Mouse (Mus musculus) cerebellum, adult 9-11 months (tissue): ENCODE results near the gene Krtap24-1.

Experiments used
- DNase-seq: peaks from one replicate; pipeline ENCODE4 v3.0.0; 2022

Gene Krtap24-1

DNA sequence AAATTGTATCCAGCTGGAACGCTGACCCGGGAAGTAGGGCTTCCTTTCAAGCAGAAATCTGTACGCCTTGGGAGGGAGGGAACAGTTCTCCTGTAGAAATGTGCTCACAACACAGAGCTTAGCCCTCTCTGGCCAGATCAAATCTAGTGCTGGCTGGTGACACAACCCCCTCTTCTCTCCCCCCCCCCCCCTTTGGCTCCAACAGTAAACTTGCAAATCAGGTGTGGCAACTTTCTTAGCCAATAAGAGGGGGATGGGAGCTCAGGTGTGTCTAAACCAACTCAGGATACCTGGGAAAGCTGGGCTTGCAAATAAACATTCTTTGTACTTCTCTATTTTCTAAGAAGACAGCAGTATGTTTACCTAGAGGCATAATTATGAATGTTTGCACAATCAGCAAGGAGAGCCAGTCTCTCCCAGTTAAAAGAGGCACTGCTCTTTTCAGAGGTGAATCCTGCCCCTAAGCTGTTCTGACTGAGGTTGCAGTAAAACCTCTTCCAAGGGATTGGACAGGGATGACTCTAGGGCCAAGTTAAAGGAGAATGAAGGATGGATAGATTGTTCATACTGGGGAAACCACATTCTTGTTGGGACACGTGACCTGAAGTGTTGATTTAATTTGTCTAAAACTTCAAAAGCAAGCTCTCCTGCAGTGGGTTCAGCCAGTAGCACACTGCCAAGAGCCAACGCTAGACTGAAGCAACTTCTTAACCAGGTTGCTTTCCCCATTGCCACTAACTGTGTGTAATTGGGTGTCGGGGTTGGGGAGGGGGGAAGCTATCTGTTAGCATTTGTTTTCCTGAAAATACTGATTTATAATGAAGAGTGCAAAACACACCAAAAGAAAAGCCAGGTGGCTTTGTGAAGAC, 48.8 kb downstream of the Krtap24-1 start, which contains the start of gene Cldn8:
Gene Cldn8 (minus strand): TSS at position 139 of the 869 bp plus-strand sequence.
- no peak for DNase-seq

DNA sequence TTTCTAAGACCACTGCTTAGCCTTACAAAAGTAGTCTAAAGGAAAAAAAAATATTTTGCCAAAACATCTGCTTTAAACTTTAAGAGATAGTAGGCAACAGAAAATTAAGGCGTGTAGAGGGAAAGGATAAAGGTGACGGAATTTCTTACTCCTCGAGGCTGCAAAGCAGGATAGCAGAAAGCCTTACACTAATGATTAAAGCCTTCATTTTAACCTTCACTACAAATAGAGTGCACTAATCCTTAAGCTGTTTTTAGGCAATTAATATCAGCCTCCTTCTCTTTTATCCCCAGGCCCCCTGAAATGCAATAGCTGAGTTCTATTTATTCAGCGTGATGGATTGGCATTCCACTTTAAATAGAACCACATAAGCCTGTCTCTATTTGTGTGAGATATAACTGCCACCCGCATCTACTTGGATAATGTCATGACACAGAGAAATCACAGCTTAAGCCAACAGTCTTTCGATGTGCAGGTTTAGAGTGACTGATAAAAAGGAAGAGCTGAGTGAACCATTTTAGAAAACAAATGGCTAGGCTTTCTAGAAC, 50.4 kb downstream of the Krtap24-1 start:
- no peak for DNase-seq
